Mouse (Mus musculus): ENCODE data around the gene Ky.

Ky gene

GRCm38 (mm10) chr9:102549211-102549610, 43.7 kb downstream of the Ky start:
- no peak for DNase-seq (ENCODE audit: low spot score)

GRCm38 (mm10) chr9:102551771-102552170, 46.2 kb downstream of the Ky start:
- DNase-seq (ENCODE audit: low spot score), result no peak

GRCm38 (mm10) chr9:102553781-102554180, 48.2 kb downstream of the Ky start:
- DNase-seq (ENCODE audit: low spot score), result no peak

- DNase-seq (ENCODE audit: low spot score), result no peak
These were observed 52.9 kb downstream of the Ky start for GRCm38 (mm10) chr9:102558463-102558862.

- DNase-seq (ENCODE audit: low spot score), result no peak
These were observed 67.3 kb downstream of the Ky start for GRCm38 (mm10) chr9:102572888-102573287.

- DNase-seq (ENCODE audit: low spot score), result no peak
These were observed 71.9 kb downstream of the Ky start for GRCm38 (mm10) chr9:102577480-102577879.

GRCm38 (mm10) chr9:102581921-102582469, 76.4 kb downstream of the Ky start:
- no peak for DNase-seq (ENCODE audit: low spot score)

GRCm38 (mm10) chr9:102587347-102587746, 81.8 kb downstream of the Ky start:
- DNase-seq (ENCODE audit: low spot score), result no peak

- DNase-seq (ENCODE audit: low spot score), result no peak
These were observed 89.3 kb downstream of the Ky start for GRCm38 (mm10) chr9:102594667-102595393.

Data from ovary, postnatal 14 days (tissue).